Mouse (Mus musculus) lung, postnatal 0 days (tissue): ENCODE measurements around the gene Kcna1. TPM values are rescaled to one million over a fixed set of nuclear protein-coding genes. Genes with fewer than 3 reads are reported as not detected.

Source experiments
- ATAC-seq: fragments of 200-750 bp; cut with Nextera tagmentation; 2 replicates; pipeline ENCODE4 v1.8.0; 2017; ENCODE audit warnings: moderate library complexity
- DNase-seq: peaks from one replicate; pipeline ENCODE4 v3.0.0-alpha.2; 2016; ENCODE audit warnings: low spot score
- H3K27ac ChIP-seq: fragments of 300-500 bp; sonication (generic); 2 replicates; pipeline ENCODE4 v1.5.1; 2014; ENCODE audit warnings: antibody characterized with exemption, mild to moderate bottlenecking, low read length, mixed read lengths
- H3K27me3 ChIP-seq: fragments of 300-500 bp; sonication (generic); replicated peaks from 2 replicates; pipeline ENCODE4 v1.6.1; 2014; ENCODE audit warnings: low read length, mixed read lengths; ENCODE audit not compliant: insufficient read depth
- H3K36me3 ChIP-seq: fragments of 300-500 bp; sonication (generic); 2 replicates; pipeline ENCODE4 v1.6.1; 2014; ENCODE audit warnings: low read length, mixed read lengths; ENCODE audit not compliant: insufficient read depth
- H3K4me1 ChIP-seq: fragments of 300-500 bp; sonication (generic); 2 replicates; pipeline ENCODE4 v1.6.1; 2014; ENCODE audit warnings: antibody characterized with exemption, low read depth, low read length, mixed read lengths; ENCODE audit not compliant: insufficient read depth
- H3K4me2 ChIP-seq: fragments of 300-500 bp; sonication (generic); replicated peaks from 2 replicates; pipeline ENCODE4 v1.6.1; 2014; ENCODE audit warnings: low read depth, mild to moderate bottlenecking, low read length, moderate library complexity, mixed read lengths
- H3K4me3 ChIP-seq: fragments of 300-500 bp; sonication (generic); 2 replicates; pipeline ENCODE4 v1.5.1; 2014; ENCODE audit warnings: low read depth, low read length
- H3K9ac ChIP-seq: fragments of 300-500 bp; sonication (generic); replicated peaks from 2 replicates; pipeline ENCODE4 v1.6.1; 2014; ENCODE audit warnings: low read depth, mild to moderate bottlenecking
- H3K9me3 ChIP-seq: fragments of 300-500 bp; sonication (generic); 2 replicates; pipeline ENCODE4 v1.6.1; 2016; ENCODE audit warnings: low read length, mixed read lengths
- CTCF ChIP-seq: IDR thresholded peaks from 2 replicates; pipeline ENCODE4 v1.5.1; 2016; ENCODE audit warnings: antibody characterized with exemption, mild to moderate bottlenecking
- EP300 ChIP-seq: IDR thresholded peaks from 2 replicates; pipeline ENCODE4 v1.6.1; 2016; ENCODE audit warnings: antibody characterized with exemption, mild to moderate bottlenecking, control low read depth
- WGBS: fragments of 180-500 bp; shearing (Covaris S2); extraction: QIAGEN DNeasy Blood & Tissue Kit; methylation state at CpG from one replicate; pipeline ENCODE4 v1.1.7; 2014; 5-methylcytosine and 5-hydroxymethylcytosine counted together
- polyA plus RNA-seq: library from polyadenylated mRNA; unstranded; fragments of >200 nt; fragmentation: Nextera tagmentation; extraction: Ambion mirVana; gene quantifications from 2 replicates; pipeline ENCODE4 v1.2.1, GENCODE M21; 2015

Gene Kcna1
- polyA plus RNA-seq, 1 experiment from 2014 or later: 0.08 TPM

DNA sequence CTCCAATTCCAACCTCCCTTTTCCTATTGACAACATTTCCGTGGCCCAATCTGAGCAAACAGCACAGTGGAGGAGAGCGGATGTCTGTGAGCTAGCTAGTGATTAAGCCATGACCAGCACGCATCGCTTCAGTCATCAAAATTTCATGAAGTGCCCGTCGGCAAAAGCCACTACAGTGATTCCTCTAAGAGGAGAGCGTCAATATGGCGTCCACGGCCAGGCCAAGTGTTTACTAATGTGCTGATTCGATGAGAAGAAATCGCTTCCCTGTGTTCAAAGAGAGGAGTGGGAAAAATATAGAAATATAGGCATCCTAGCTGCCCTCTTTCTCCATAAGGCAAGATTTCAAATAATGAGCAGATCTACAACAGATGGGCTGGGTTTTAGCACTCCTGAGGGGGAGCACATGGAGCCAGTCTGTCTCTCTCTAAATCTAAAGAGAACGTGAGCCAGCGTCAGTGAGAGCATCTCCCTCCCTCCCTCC, 44.3 kb downstream of the Kcna1 start:
- H3K36me3 ChIP-seq: no peaks in the 10 kb centered on the region
- H3K9ac ChIP-seq: no peak overlapping the region
- WGBS: 73% methylated on average over 13 of the region's 13 CpGs
- no peak overlapping the region for H3K4me3 ChIP-seq
- H3K4me2 ChIP-seq: no peak overlapping the region
- H3K9me3 ChIP-seq: no peaks in the 10 kb centered on the region
- ATAC-seq: no peak
- no peaks in the 10 kb centered on the region for H3K27me3 ChIP-seq
- H3K4me1 ChIP-seq: no peaks in the 10 kb centered on the region
- TF ChIP-seq CTCF (no peak), EP300 (no peak)
- no peak overlapping the region for H3K27ac ChIP-seq
- DNase-seq: no peak

DNA sequence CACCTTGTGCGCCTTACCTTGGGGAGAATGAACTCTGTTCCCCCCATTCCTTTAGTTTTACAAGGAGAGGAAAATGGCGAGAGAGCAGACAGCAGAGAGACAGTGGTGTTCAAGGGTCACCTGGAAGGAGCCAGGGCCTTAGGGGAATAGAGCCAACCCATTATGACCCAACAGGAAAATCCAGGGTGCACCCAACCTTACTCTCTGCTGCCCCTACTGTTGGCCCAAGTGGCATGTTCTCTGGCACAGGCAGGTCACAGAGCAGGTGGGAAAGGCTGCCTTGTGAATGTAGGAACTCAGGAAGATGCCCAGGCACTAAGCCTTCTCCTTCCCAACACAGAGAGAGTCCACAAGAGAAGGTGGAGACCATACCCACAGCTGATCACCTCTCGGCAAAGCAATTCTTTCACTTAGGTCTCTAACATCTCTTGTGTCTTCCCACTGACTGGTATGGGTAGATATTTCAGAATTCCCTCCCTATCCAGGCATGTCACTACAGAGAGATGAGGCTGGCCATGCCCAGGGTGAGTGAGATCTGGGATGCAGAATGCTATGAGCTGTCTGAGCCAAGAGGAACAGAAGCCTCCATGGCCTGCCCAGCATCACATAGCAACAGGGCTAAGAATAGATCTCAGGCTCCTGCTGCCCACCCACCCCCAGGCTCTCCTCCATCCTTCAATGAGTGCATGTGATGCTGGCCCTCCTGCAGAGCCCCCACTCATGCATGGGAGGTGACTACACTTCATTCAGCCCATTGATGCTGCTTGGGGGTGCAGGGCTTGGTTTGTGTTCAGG, 46.8 kb downstream of the Kcna1 start:
- H3K36me3 ChIP-seq: no peaks in the 10 kb centered on the region
- no peak overlapping the region for H3K27ac ChIP-seq
- WGBS: 80% methylated on average over 3 of the region's 3 CpGs
- ATAC-seq (no peak), DNase-seq (no peak)
- no peaks in the 10 kb centered on the region for H3K4me1 ChIP-seq
- no peak overlapping the region for H3K4me3 ChIP-seq
- H3K4me2 ChIP-seq: no peak overlapping the region
- H3K9me3 ChIP-seq: no peaks in the 10 kb centered on the region
- H3K27me3 ChIP-seq: no peaks in the 10 kb centered on the region
- TF ChIP-seq CTCF (peak; percentile 43), EP300 (no peak)
- no peak overlapping the region for H3K9ac ChIP-seq

DNA sequence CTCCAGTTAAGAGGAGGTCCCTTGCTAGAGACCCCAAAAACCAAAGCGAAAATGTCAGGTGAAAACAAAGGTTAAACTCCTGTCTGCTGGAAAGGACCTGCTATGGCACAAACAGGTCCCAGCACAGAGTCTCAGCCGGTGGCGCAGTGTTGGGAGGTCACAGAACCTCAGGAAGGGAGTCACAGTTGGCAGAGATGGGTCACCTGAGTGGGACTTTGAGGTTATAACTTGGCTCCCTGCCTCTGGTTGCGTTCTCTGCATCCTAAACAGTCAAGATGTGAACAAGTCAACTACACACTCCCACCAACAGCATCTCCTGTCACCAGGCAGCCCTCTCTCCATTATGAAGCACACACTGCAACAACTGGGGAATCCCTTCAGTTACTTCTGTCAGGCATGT, 48.4 kb downstream of the Kcna1 start:
- TF ChIP-seq EP300 (no peak), CTCF (no peak)
- WGBS: 91% methylated on average over 4 of the region's 4 CpGs
- H3K27ac ChIP-seq: no peak overlapping the region
- no peaks in the 10 kb centered on the region for H3K36me3 ChIP-seq
- ATAC-seq (no peak), DNase-seq (no peak)
- no peak overlapping the region for H3K9ac ChIP-seq
- no peaks in the 10 kb centered on the region for H3K9me3 ChIP-seq
- no peaks in the 10 kb centered on the region for H3K27me3 ChIP-seq
- H3K4me2 ChIP-seq: no peak overlapping the region
- H3K4me3 ChIP-seq: no peak overlapping the region
- H3K4me1 ChIP-seq: no peaks in the 10 kb centered on the region

DNA sequence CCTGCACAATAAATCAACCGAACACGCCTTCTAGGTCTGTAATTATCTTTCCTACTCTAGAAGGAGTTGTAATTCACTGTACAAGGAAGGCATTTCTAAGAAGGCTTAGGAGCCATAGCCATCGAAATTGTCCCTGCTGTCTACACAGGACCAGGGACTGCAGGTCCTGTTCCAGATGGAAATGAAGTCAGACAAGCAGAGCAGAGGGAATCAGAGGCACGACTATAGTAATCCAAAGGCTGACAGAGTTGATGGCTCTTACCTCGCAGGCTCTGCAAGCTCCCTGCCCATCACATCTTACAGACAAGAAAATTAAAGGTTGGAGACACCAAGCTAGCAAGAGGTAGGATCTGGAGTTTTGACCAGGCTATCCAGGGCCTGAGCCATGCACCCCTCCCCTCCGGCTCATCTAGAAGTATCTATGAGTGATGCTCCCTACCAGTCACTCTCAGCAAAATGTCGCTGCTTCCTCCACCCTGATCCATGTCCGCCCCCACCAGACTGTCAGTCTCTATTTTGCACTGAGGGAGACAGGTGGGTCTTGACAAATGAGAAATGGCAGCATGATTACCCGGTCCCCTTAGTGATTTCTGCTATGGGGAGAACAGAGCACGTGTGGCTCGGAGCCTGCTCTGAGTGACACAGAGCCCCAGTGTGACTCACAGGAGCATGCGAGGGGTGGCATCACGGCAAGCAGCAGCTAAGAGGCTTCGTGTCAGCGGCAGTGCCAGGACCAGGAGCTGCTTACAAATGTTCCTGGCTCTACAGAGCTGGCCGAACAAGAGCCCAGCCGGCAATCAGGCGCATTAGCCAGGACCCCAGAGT, 50.2 kb downstream of the Kcna1 start:
- H3K27me3 ChIP-seq: no peaks in the 10 kb centered on the region
- DNase-seq (no peak), ATAC-seq (no peak)
- no peak overlapping the region for H3K4me2 ChIP-seq
- no peaks in the 10 kb centered on the region for H3K36me3 ChIP-seq
- TF ChIP-seq CTCF: no peak
- no peak for TF ChIP-seq EP300
- no peak overlapping the region for H3K9ac ChIP-seq
- 77% methylated on average over 18 of the region's 18 CpGs for WGBS
- H3K9me3 ChIP-seq: no peaks in the 10 kb centered on the region
- H3K4me1 ChIP-seq: no peaks in the 10 kb centered on the region
- no peak overlapping the region for H3K27ac ChIP-seq
- H3K4me3 ChIP-seq: no peak overlapping the region

DNA sequence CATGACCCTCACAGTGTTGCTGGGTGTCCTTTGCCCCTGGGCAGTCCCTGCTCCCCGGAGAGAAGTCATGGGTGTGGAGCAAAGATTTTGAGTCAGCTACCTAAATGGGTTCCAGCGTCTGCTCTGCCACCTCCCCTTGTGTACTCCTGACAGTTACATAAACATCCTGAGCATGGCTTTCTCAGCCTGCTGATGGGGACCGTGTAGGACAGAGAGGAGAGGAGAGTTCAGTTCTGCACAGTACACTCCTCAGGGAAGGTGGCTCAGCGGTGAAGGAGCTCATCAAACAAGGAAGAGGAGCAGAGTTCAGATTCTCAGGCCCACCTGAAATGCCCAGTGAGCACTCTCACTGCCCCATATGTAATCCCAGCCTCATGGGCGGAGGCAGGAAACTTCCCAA, 51.1 kb downstream of the Kcna1 start:
- Histone ChIP-seq H3K9me3 (no peaks in the 10 kb centered on the region), H3K36me3 (no peaks in the 10 kb centered on the region), H3K27ac (no peak overlapping the region), H3K27me3 (no peaks in the 10 kb centered on the region), H3K9ac (no peak overlapping the region), H3K4me3 (no peak overlapping the region), H3K4me1 (no peaks in the 10 kb centered on the region), H3K4me2 (no peak overlapping the region)
- no peak for DNase-seq
- no peak for TF ChIP-seq EP300
- no peak for TF ChIP-seq CTCF
- no peak for ATAC-seq
- 38% methylated on average over 5 of the region's 5 CpGs for WGBS

DNA sequence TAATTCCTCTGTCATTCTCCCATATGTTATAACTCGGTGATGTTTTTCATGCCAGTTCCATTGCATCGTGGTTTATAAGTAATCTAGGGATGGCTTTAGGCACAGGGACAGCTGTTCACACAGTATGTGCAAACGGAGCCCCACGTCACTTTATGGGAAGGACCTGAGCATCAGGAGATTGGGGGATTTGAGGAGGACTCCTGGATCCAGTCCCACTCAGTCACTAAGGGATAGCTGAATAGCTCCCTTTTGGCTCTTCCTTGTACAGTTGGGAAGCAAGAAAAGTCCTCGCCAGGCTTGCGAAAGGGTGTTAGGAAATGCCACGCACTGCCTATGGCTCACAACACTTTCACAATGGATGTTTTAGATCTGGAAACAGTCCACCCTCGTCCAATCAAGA, 51.8 kb downstream of the Kcna1 start:
- no peak for TF ChIP-seq CTCF
- no peak for TF ChIP-seq EP300
- no peaks in the 10 kb centered on the region for H3K4me1 ChIP-seq
- H3K4me3 ChIP-seq: no peak overlapping the region
- DNase-seq (no peak), ATAC-seq (no peak)
- H3K36me3 ChIP-seq: no peaks in the 10 kb centered on the region
- no peaks in the 10 kb centered on the region for H3K9me3 ChIP-seq
- 78% methylated on average over 8 of the region's 8 CpGs for WGBS
- H3K27me3 ChIP-seq: no peaks in the 10 kb centered on the region
- no peak overlapping the region for H3K27ac ChIP-seq
- no peak overlapping the region for H3K4me2 ChIP-seq
- no peak overlapping the region for H3K9ac ChIP-seq
